Mouse (Mus musculus) kidney, adult 2 months (tissue): ENCODE results near the gene Cebpg.

Source experiments
- CTCF ChIP-seq: fragments of 200-500 bp; conservative IDR thresholded peaks from 2 replicates; pipeline ENCODE4 v1.5.1; 2011; ENCODE audit warnings: low read depth, mild to moderate bottlenecking, control low read depth, low read length, moderate library complexity, mixed read lengths; ENCODE audit not compliant: insufficient read depth, insufficient read length
- POLR2A ChIP-seq: fragments of 200-500 bp; IDR thresholded peaks from one replicate; pipeline ENCODE4 v1.6.1; 2011; ENCODE audit warnings: low read depth, low read length, control low read depth

DNA sequence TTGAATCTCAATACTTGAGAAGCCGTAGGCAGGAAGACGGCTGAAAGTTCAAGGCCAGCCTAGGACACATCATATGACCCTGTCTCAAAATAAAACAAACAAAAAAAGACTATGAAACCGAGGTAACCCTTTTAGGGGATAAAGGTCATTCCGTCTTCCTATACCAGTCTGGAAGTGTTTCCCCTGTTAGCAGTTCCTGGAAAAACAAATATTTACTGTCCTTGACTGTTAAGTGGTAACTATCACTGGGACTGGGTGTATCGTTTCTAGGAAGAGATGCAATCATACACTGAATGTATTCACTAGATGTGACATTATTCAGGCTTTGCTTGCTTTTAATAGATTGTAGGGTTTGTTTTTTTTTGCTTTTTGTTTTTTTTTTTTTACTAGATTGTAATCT is 34.2 kb upstream of the Cebpg start:
- TF ChIP-seq CTCF (no peak), POLR2A (no peak)
